Mouse (Mus musculus) gonadal fat pad, adult 2 months (tissue): ENCODE data around the gene Olfr1137. TPM values are rescaled to one million over a fixed set of nuclear protein-coding genes. Genes with fewer than 3 reads are reported as not detected.

ENCODE experiments used
- DNase-seq: peaks from one replicate; pipeline ENCODE4 v3.0.0-alpha.2; 2012; ENCODE audit warnings: low read depth
- polyA plus RNA-seq: library from polyadenylated mRNA; depleted of rRNA; stranded (reverse); fragments of >200 nt; gene quantifications from 2 replicates; pipeline ENCODE4 v1.2.3, GENCODE M21; 2012; rRNA removed

Gene Olfr1137
- not detected in 2 replicates for polyA plus RNA-seq

DNA sequence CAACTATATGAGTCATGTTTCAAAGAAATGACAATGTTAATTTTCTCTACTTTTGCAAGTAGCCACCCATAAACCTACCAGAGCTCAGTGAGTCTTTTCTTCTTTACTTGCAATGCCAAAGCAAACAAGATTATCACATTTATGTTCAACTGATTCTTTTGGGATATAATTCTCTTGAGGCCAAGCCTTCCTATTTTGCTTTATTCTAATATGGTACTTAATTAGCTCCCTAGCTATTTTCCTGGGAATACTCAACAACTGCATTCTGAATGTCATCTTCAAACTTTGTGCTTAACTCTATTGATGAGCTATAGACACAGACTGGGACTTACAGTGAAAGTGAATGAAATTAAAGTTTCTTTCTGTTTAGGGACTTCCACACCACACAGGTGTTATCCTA, at the start of gene Olfr1137:
Gene Olfr1137, minus strand, starts transcription at position 101 of the 400 bp plus-strand sequence.
- no peak for DNase-seq

DNA sequence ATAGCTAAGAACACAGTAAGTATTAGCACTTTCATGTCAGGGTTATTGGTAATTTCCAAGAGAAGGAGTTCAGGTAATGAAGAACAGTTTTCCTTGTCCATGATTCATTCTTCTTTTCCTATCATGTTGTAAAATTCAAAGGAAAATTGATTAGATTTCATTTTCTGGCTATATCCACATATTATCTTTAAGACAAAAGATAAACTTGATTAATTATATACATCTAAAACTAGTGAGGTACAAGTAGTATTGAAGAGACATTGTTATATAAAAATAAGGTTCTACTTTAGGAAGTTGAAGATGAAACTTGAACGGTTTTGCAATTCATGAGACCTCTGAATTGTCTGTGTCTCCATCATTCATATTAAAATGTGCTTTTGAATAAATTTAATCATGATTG, 40.9 kb upstream of the Olfr1137 start, which contains the start of gene Olfr1141:
Gene Olfr1141, minus strand, starts transcription at position 101 of the 400 bp plus-strand sequence.
- DNase-seq, result no peak

DNA sequence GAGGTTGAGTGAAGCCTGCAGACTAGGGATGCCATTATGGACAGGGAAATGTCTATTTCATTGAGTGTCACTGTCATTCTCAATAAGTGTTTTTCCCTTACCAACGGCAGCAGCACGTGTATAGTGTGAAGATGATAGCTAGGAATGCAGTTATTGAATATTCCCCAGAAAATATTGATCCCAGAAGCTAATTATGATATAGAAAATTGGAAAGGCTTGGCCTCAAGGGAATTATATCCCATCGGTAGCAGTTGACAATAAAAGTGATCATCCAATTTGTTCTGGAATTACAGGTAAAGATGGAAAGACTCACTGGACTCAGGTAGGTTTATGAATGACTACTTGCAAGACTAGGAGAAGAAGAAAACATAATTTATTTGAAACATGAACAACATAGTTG, 30.5 kb upstream of the Olfr1137 start, which contains the start of gene Olfr1140:
Gene Olfr1140, plus strand, starts transcription at position 301 of the 400 bp plus-strand sequence.
- DNase-seq, result no peak

DNA sequence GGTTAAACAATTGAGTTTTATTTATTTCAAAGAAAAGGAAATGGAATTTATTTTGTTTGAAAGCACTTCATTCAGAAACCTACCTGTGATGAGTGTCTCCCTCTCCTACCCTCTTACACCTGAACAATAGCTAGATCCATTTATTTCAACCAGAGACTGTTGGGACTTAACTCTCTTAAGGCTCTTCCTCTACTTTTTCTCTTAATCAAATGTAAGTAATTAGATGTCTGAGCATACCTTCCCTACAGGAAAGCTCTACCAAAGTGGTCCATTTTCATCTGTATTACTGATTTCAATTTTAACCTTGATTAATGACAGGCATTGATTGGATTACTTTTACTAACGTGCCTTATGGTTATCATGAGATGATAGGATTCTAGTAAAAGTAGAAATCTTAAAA, 26.9 kb upstream of the Olfr1137 start, which contains the start of gene Olfr1138:
Gene Olfr1138, minus strand, starts transcription at position 101 of the 400 bp plus-strand sequence.
- no peak for DNase-seq

DNA sequence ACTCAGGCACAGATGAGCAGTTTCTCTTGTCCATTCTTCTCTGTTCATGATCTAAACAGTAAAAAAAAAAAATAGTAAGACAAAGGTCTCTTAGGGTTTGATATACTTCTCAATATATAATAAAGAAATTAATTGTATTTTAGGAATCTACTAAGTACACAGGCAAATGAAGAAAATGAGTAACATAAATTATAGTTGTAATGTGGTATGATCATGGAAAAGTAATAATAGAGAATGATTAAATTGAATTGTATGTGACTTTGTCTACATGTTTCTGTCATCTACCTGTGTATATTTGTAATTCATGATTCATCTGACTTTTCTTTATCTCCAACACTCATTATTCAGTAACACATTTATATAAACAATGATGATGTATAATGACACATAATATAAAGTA, 19.1 kb downstream of the Olfr1137 start, which contains the start of gene Olfr1136:
Gene Olfr1136, minus strand, starts transcription at position 101 of the 400 bp plus-strand sequence.
- DNase-seq, result no peak

- no peak for DNase-seq
These were observed 39.4 kb downstream of the Olfr1137 start, which contains the start of gene Olfr1135 for GRCm38 (mm10) chr2:87673564-87673963. TSS of gene Olfr1135 (minus strand) at chr2:87673664.

Other genes with a start within 250 kb of the Olfr1137 start
- not detected in 2 replicates for gene Pramel7, start 216.1 kb downstream of the Olfr1137 start, polyA plus RNA-seq
- not detected in 2 replicates for gene Pramel6, start 206.6 kb downstream of the Olfr1137 start, polyA plus RNA-seq
- not detected in 2 replicates for gene Olfr153, start 181.4 kb downstream of the Olfr1137 start, polyA plus RNA-seq
- not detected in 2 replicates for gene Olfr1128, start 167.6 kb downstream of the Olfr1137 start, polyA plus RNA-seq
- gene Olfr1129, start 139.3 kb downstream of the Olfr1137 start, polyA plus RNA-seq, result not detected in 2 replicates
- gene Olfr1130, start 107.0 kb downstream of the Olfr1137 start, polyA plus RNA-seq, result not detected in 2 replicates
- gene Olfr1131, start 86.1 kb downstream of the Olfr1137 start, polyA plus RNA-seq, result not detected in 2 replicates
- not detected in 2 replicates for gene Olfr1132, start 75.6 kb downstream of the Olfr1137 start, polyA plus RNA-seq
- gene Olfr1133, start 65.8 kb downstream of the Olfr1137 start, polyA plus RNA-seq, result not detected in 2 replicates
- not detected in 2 replicates for gene Olfr1134, start 54.7 kb downstream of the Olfr1137 start, polyA plus RNA-seq
- gene Olfr1135, start 39.5 kb downstream of the Olfr1137 start, polyA plus RNA-seq, result not detected in 2 replicates
- gene Olfr1136, start 19.2 kb downstream of the Olfr1137 start, polyA plus RNA-seq, result not detected in 2 replicates
- gene Olfr1138, start 26.8 kb upstream of the Olfr1137 start, polyA plus RNA-seq, result not detected in 2 replicates
- gene Olfr1140, start 30.6 kb upstream of the Olfr1137 start, polyA plus RNA-seq, result not detected in 2 replicates
- not detected in 2 replicates for gene Olfr1141, start 40.8 kb upstream of the Olfr1137 start, polyA plus RNA-seq
- not detected in 2 replicates for gene Olfr152, start 66.3 kb upstream of the Olfr1137 start, polyA plus RNA-seq
- gene Olfr1143, start 87.4 kb upstream of the Olfr1137 start, polyA plus RNA-seq, result not detected in 2 replicates
- gene Olfr1145, start 96.6 kb upstream of the Olfr1137 start, polyA plus RNA-seq, result not detected in 2 replicates
- gene Olfr1148, start 117.4 kb upstream of the Olfr1137 start, polyA plus RNA-seq, result not detected in 2 replicates
- not detected in 2 replicates for gene Olfr1150-ps1, start 130.8 kb upstream of the Olfr1137 start, polyA plus RNA-seq
- gene Olfr1151, start 142.7 kb upstream of the Olfr1137 start, polyA plus RNA-seq, result not detected in 2 replicates
- not detected in 2 replicates for gene Olfr1152, start 153.3 kb upstream of the Olfr1137 start, polyA plus RNA-seq
- gene Olfr1153, start 181.8 kb upstream of the Olfr1137 start, polyA plus RNA-seq, result not detected in 2 replicates
- gene Olfr1154, start 192.0 kb upstream of the Olfr1137 start, polyA plus RNA-seq, result not detected in 2 replicates
- gene Olfr1155, start 232.0 kb upstream of the Olfr1137 start, polyA plus RNA-seq, result not detected in 2 replicates
- not detected in 2 replicates for gene Olfr1156, start 239.9 kb upstream of the Olfr1137 start, polyA plus RNA-seq